In genomic region chr16:77421001-77421400, GRCm38 (mm10) we compare ENCODE assay signal across 10 mouse cellular contexts.
DNase-seq lines count a peak whose midpoint lies in the region; ATAC-seq and TF ChIP-seq lines count a peak whose summit lies in the region.
"Had no signal": no experiment of that assay in that cellular context is flagged by ENCODE, and none has a peak within 500 bp of the region (broad histone marks: within the 10 kb centered on the region; RNA-seq: fewer than 3 reads in every experiment).

No protein-coding gene starts in this region.

- peak overlapping the region; percentile 53 for H3K4me2 ChIP-seq in liver, postnatal 0 days (ENCODE audit: low read depth, low read length)

- H3K27me3 ChIP-seq in testis, adult 2 months (ENCODE audit: control insufficient read depth, insufficient read depth, low read length) = no peaks in the 10 kb centered on the region
- no peaks in the 10 kb centered on the region for H3K27me3 ChIP-seq in liver, postnatal 0 days (ENCODE audit: insufficient read depth, low read length)

- intact Hi-C loops in gastrocnemius, adult 2 months (cut with DNase I) = loop anchor here (1.0 to 10.0 kb wide), 3 partner anchors 80 to 174 kb away; no protein-coding TSS in a partner anchor

- TF ChIP-seq POLR2A in testis, adult 2 months (IDR thresholded peaks at IDR 0.05; ENCODE audit: control insufficient read depth, low read depth, low read length) = no peak

- WGBS in liver, postnatal 0 days (ENCODE audit: insufficient replicate concordance) = 65% methylated on average over 6 of the region's 6 CpGs

- no peaks in the 10 kb centered on the region for H3K9me3 ChIP-seq in liver, postnatal 0 days (ENCODE audit: low read length)

- H3K4me3 ChIP-seq in gastrocnemius, adult 2 months = peak overlapping the region; percentile 74
- H3K4me3 ChIP-seq in testis, adult 2 months (ENCODE audit: control insufficient read depth, low read depth, low read length) = no peak overlapping the region
- no peak overlapping the region for H3K4me3 ChIP-seq in liver, postnatal 0 days (ENCODE audit: low read depth, low read length)

- no peak for TF ChIP-seq EP300 in liver, postnatal 0 days (IDR thresholded peaks at IDR 0.05; ENCODE audit: low read depth)

- peak overlapping the region; percentile 86 for H3K27ac ChIP-seq in gastrocnemius, adult 2 months
- H3K27ac ChIP-seq in testis, adult 2 months (ENCODE audit: control insufficient read depth, insufficient read depth, low read depth, low read length) = 0 out of 2 replicates have a peak overlapping the region, but pooled peaks have one; percentile 12
- H3K27ac ChIP-seq in liver, postnatal 0 days (ENCODE audit: low read depth) = no peak overlapping the region

- ATAC-seq in liver, postnatal 0 days = no peak
- ATAC-seq in cerebellum, adult (ENCODE audit: insufficient number of reproducible peaks, low FRiP score, low TSS enrichment) = no peak

- no peak overlapping the region for H3K9ac ChIP-seq in liver, postnatal 0 days (replicated peaks)

- DNase-seq in gastrocnemius, adult 2 months = no peak
- DNase-seq in gastrocnemius, adult 8-10 months (ENCODE audit: low spot score in 2 of 2) = no peak
- DNase-seq in testis, postnatal 10 days (ENCODE audit: low spot score) = no peak
- no peak for DNase-seq in liver, postnatal 0 days
- DNase-seq in MN1 (ENCODE audit: low spot score) = no peak
- no peak for DNase-seq in adrenal gland, postnatal 4 days (ENCODE audit: low spot score in 2 of 2)
- DNase-seq: lung, postnatal 10 days; thymus, postnatal 4 days had no signal

- H3K36me3 ChIP-seq in testis, adult 2 months (ENCODE audit: control insufficient read depth, insufficient read depth, low read length) = no peaks in the 10 kb centered on the region
- no peaks in the 10 kb centered on the region for H3K36me3 ChIP-seq in liver, postnatal 0 days (replicated peaks; ENCODE audit: insufficient read depth, low read length)

- no peak for TF ChIP-seq CTCF in gastrocnemius, adult 2 months (IDR thresholded peaks at IDR 0.05)
- TF ChIP-seq CTCF in testis, adult 2 months (IDR thresholded peaks at IDR 0.05; ENCODE audit: control insufficient read depth, insufficient read depth, insufficient replicate concordance, low read depth, low read length) = no peak
- TF ChIP-seq CTCF in liver, postnatal 0 days (IDR thresholded peaks at IDR 0.05; ENCODE audit: low read depth) = no peak

- no peaks in the 10 kb centered on the region; the same call in 1 of the 2 replicates for H3K4me1 ChIP-seq in testis, adult 2 months (ENCODE audit: control insufficient read depth, insufficient read depth, low read length)
- no peaks in the 10 kb centered on the region for H3K4me1 ChIP-seq in liver, postnatal 0 days (ENCODE audit: insufficient read depth)
